Mouse (Mus musculus): ENCODE data around the gene Slc39a13. TPM values are rescaled to one million over a fixed set of nuclear protein-coding genes. Genes with fewer than 3 reads are reported as not detected.
"Not testable (repeated sequence)": the region's sequence is repeated elsewhere in the genome, so short reads cannot be mapped to it uniquely, and the experiment has no call there.

Gene Slc39a13
- polyA plus RNA-seq, 1 experiment from 2014 or later = 34.0 TPM

DNA sequence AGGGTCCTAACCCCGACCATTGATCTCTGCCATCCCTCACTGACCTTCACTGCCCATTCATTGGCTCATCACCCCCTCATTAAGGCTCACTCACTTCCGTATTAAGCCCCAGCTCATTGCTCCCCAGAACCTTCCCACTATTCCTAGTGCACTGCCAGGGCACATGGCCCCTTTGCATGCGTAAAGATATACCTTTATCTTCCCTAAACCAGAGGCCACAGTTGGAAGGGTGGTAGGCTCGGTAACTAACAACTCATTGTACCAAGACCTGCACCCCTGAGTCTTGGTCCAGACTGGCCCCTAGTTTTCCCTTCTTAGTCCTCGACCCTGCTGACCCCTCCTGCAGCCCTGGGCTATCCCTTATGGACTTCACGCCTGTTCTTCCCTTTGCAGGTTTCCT lies 43.6 kb upstream of the Slc39a13 start:
- H3K4me1 ChIP-seq (ENCODE audit: control insufficient read depth, insufficient read depth, low read length) = peaks cover 21% of the 10 kb centered on the region
- ATAC-seq (replicated peaks; ENCODE audit: insufficient number of reproducible peaks, low FRiP score, low TSS enrichment) = no peak
- no peak overlapping the region for H3K4me2 ChIP-seq
- no peak overlapping the region for H3K4me3 ChIP-seq (ENCODE audit: low read depth, low read length)
- no peaks in the 10 kb centered on the region for H3K36me3 ChIP-seq (ENCODE audit: control insufficient read depth, insufficient read depth, low read length)
- H3K9me3 ChIP-seq (replicated peaks; ENCODE audit: control insufficient read depth, low read length) = no peaks in the 10 kb centered on the region
- no peak overlapping the region for H3K27ac ChIP-seq (ENCODE audit: low read depth, low read length)
- H3K27me3 ChIP-seq (ENCODE audit: control insufficient read depth, insufficient read depth, low read length) = no peaks in the 10 kb centered on the region
- no peak overlapping the region for H3K9ac ChIP-seq (ENCODE audit: low read depth, low read length)
- WGBS (ENCODE audit: insufficient replicate concordance) = 71% methylated on average over 6 of the region's 6 CpGs

DNA sequence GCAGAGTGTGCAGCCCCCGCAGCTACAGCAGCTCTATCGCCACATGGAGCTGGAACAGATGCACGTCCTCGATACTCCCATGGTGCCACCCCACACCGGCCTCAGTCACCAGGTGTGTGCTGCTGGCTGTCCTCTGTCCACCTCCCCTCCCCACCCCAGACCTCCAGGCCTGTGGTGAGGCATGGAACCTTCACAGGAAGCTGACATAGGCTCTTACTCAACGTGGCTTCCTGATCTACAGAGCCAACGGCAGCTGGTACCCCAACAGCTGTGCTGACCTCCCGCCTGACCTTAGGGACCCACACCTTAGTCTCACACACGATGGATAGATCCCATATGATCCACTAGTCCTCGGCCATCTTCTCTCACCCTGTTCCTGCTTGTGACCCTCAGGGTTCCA lies 43.1 kb upstream of the Slc39a13 start:
- no peak for ATAC-seq (replicated peaks; ENCODE audit: insufficient number of reproducible peaks, low FRiP score, low TSS enrichment)
- 69% methylated on average over 10 of the region's 10 CpGs for WGBS (ENCODE audit: insufficient replicate concordance)
- Histone ChIP-seq H3K4me1 (ENCODE audit: control insufficient read depth, insufficient read depth, low read length) (peaks cover 21% of the 10 kb centered on the region), H3K27me3 (ENCODE audit: control insufficient read depth, insufficient read depth, low read length) (no peaks in the 10 kb centered on the region), H3K4me2 (no peak overlapping the region), H3K9me3 (replicated peaks; ENCODE audit: control insufficient read depth, low read length) (no peaks in the 10 kb centered on the region), H3K36me3 (ENCODE audit: control insufficient read depth, insufficient read depth, low read length) (no peaks in the 10 kb centered on the region), H3K9ac (ENCODE audit: low read depth, low read length) (no peak overlapping the region), H3K27ac (ENCODE audit: low read depth, low read length) (no peak overlapping the region), H3K4me3 (ENCODE audit: low read depth, low read length) (no peak overlapping the region)

DNA sequence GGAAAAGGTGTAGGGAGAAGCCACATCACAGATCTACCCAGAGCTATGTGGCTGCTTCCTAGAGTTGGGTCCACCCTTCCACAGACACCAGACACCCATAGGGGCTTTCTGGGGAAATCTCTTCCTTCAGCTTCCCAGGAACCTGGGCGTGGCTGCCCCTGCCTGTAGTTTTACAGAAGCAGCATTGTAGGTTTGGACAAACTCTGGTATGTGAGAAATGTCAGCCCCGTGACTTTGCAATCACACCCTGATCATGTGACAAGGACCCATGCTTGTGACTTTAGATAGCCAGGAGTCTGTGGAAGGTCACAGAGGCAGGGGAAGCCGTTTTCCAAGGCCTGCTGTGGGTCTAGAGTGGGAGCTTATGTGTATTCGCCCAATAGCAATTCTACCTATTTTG lies 42.3 kb upstream of the Slc39a13 start:
- H3K27me3 ChIP-seq (ENCODE audit: control insufficient read depth, insufficient read depth, low read length) = no peaks in the 10 kb centered on the region
- no peaks in the 10 kb centered on the region for H3K9me3 ChIP-seq (replicated peaks; ENCODE audit: control insufficient read depth, low read length)
- no peak overlapping the region for H3K9ac ChIP-seq (ENCODE audit: low read depth, low read length)
- peaks cover 21% of the 10 kb centered on the region for H3K4me1 ChIP-seq (ENCODE audit: control insufficient read depth, insufficient read depth, low read length)
- H3K4me2 ChIP-seq = no peak overlapping the region
- 0 out of 2 replicates have a peak overlapping the region, but pooled peaks have one; percentile 29 for H3K27ac ChIP-seq (ENCODE audit: low read depth, low read length)
- no peak for ATAC-seq (replicated peaks; ENCODE audit: insufficient number of reproducible peaks, low FRiP score, low TSS enrichment)
- 32% methylated on average over 4 of the region's 4 CpGs for WGBS (ENCODE audit: insufficient replicate concordance)
- H3K36me3 ChIP-seq (ENCODE audit: control insufficient read depth, insufficient read depth, low read length) = no peaks in the 10 kb centered on the region
- H3K4me3 ChIP-seq (ENCODE audit: low read depth, low read length) = no peak overlapping the region

DNA sequence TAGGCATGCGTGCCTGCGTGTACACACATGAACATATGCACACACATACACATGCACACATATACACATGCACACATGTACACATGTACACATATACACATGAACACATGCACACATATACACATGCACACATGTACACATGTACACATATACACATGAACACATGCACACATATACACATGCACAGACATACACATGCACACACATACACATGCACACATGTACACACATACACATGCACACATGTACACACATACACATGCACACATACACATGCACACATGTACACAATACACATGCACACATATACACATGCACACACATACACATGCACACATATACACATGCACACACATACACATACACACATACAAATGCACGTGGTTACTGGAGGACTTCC lies 41.6 kb upstream of the Slc39a13 start:
- 94% methylated on average over 3 of the region's 3 CpGs for WGBS (ENCODE audit: insufficient replicate concordance)
- not testable (repeated sequence) for H3K27ac ChIP-seq (ENCODE audit: low read depth, low read length); H3K4me3 ChIP-seq (ENCODE audit: low read depth, low read length); H3K36me3 ChIP-seq (ENCODE audit: control insufficient read depth, insufficient read depth, low read length); H3K27me3 ChIP-seq (ENCODE audit: control insufficient read depth, insufficient read depth, low read length); H3K4me2 ChIP-seq; H3K9me3 ChIP-seq (replicated peaks; ENCODE audit: control insufficient read depth, low read length); ATAC-seq (replicated peaks; ENCODE audit: insufficient number of reproducible peaks, low FRiP score, low TSS enrichment); H3K9ac ChIP-seq (ENCODE audit: low read depth, low read length)
- H3K4me1 ChIP-seq (ENCODE audit: control insufficient read depth, insufficient read depth, low read length) = peaks cover 15% of the 10 kb centered on the region

DNA sequence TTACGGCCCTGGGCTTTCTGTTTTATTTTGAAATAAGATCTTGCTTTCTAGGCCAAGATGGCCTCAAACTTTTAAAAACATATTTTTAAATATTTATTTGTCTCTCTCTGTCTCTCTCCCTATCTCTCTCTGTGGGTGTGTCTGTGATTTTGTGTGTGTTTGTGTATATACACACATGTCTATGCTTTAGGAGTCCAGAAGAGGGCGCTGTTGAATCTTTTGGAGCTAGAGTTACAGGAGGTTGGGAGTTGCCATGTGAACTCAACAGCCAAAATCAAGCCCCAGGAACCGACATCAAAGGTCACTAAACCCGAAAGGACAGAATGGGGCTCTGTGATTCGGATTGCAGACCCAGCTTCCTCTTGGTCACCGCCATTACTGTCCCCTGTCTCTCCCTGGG lies 40.2 kb upstream of the Slc39a13 start:
- Histone ChIP-seq H3K27ac (ENCODE audit: low read depth, low read length) (no peak overlapping the region), H3K36me3 (ENCODE audit: control insufficient read depth, insufficient read depth, low read length) (no peaks in the 10 kb centered on the region), H3K4me3 (ENCODE audit: low read depth, low read length) (no peak overlapping the region), H3K9me3 (replicated peaks; ENCODE audit: control insufficient read depth, low read length) (no peaks in the 10 kb centered on the region), H3K27me3 (ENCODE audit: control insufficient read depth, insufficient read depth, low read length) (no peaks in the 10 kb centered on the region), H3K4me1 (ENCODE audit: control insufficient read depth, insufficient read depth, low read length) (peaks cover 7% of the 10 kb centered on the region), H3K4me2 (no peak overlapping the region), H3K9ac (ENCODE audit: low read depth, low read length) (no peak overlapping the region)
- no peak for ATAC-seq (replicated peaks; ENCODE audit: insufficient number of reproducible peaks, low FRiP score, low TSS enrichment)
- WGBS (ENCODE audit: insufficient replicate concordance) = 73% methylated on average over 6 of the region's 6 CpGs

DNA sequence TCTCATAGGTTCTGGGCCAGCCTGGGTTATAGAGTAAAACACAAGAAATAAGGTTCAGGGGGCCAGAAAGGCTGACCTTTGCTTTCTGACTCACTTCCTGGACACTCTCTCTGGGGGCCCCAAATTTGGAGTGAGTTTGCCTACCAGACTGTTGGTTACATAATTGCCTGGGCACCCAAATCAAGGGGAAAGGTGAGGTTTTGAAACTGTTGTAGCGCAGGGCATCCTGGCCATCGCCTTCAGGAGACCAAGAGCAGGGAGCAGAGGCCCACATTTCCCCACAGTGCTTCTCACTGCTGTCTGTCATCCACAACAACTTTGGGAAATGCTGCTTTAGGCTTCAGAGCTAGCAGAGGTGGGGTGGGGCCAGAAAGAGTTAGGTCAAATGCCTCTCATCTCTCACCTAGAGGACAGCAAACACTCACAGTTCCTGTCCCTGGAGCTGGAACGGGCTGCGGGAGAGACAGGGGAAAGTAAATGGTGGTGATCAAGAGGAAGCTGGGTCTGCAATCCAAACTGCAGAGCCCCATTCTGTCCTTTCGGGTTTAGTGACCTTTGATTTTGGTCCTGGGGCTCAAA lies 39.7 kb upstream of the Slc39a13 start:
- Histone ChIP-seq H3K4me1 (ENCODE audit: control insufficient read depth, insufficient read depth, low read length) (peaks cover 7% of the 10 kb centered on the region), H3K9me3 (replicated peaks; ENCODE audit: control insufficient read depth, low read length) (no peaks in the 10 kb centered on the region), H3K4me3 (ENCODE audit: low read depth, low read length) (no peak overlapping the region), H3K27me3 (ENCODE audit: control insufficient read depth, insufficient read depth, low read length) (no peaks in the 10 kb centered on the region), H3K36me3 (ENCODE audit: control insufficient read depth, insufficient read depth, low read length) (no peaks in the 10 kb centered on the region), H3K4me2 (no peak overlapping the region), H3K27ac (ENCODE audit: low read depth, low read length) (no peak overlapping the region), H3K9ac (ENCODE audit: low read depth, low read length) (no peak overlapping the region)
- 88% methylated on average over 5 of the region's 5 CpGs for whole genome bisulfite sequencing (ENCODE audit: insufficient replicate concordance)
- ATAC-seq (replicated peaks; ENCODE audit: insufficient number of reproducible peaks, low FRiP score, low TSS enrichment) = no peak

DNA sequence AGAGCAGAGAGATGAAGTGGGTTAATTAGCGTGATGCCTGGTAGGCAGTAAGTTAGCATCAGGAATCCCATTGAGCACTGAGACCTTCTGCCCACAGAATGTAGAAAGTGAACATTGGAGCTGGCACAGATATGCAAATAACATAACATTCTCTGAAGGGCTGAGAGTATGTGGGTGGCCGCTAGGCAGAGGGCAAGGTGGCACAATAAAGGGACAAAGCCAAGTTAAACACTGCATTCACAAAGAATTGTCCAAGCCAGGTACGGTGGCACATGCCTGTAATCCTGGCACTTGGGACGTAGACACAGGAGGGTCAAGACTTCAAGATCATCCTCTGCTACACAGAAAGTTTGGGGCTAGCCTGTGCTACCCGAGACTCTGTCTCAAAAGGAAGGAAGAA lies 39.0 kb upstream of the Slc39a13 start:
- H3K9ac ChIP-seq (ENCODE audit: low read depth, low read length) = no peak overlapping the region
- no peaks in the 10 kb centered on the region for H3K36me3 ChIP-seq (ENCODE audit: control insufficient read depth, insufficient read depth, low read length)
- no peak overlapping the region for H3K27ac ChIP-seq (ENCODE audit: low read depth, low read length)
- WGBS (ENCODE audit: insufficient replicate concordance) = 81% methylated on average over 5 of the region's 5 CpGs
- H3K4me2 ChIP-seq = no peak overlapping the region
- ATAC-seq (replicated peaks; ENCODE audit: insufficient number of reproducible peaks, low FRiP score, low TSS enrichment) = no peak
- H3K4me3 ChIP-seq (ENCODE audit: low read depth, low read length) = no peak overlapping the region
- H3K27me3 ChIP-seq (ENCODE audit: control insufficient read depth, insufficient read depth, low read length) = no peaks in the 10 kb centered on the region
- no peaks in the 10 kb centered on the region for H3K9me3 ChIP-seq (replicated peaks; ENCODE audit: control insufficient read depth, low read length)
- peaks cover 7% of the 10 kb centered on the region for H3K4me1 ChIP-seq (ENCODE audit: control insufficient read depth, insufficient read depth, low read length)

- H3K27me3 ChIP-seq (ENCODE audit: control insufficient read depth, insufficient read depth, low read length) = no peaks in the 10 kb centered on the region
- WGBS (ENCODE audit: insufficient replicate concordance) = 52% methylated on average over 3 of the region's 3 CpGs
- no peak for ATAC-seq (replicated peaks; ENCODE audit: insufficient number of reproducible peaks, low FRiP score, low TSS enrichment)
- no peak overlapping the region for H3K9ac ChIP-seq (ENCODE audit: low read depth, low read length)
- no peak overlapping the region for H3K4me2 ChIP-seq
- peaks cover 7% of the 10 kb centered on the region for H3K4me1 ChIP-seq (ENCODE audit: control insufficient read depth, insufficient read depth, low read length)
- no peak overlapping the region for H3K27ac ChIP-seq (ENCODE audit: low read depth, low read length)
- H3K36me3 ChIP-seq (ENCODE audit: control insufficient read depth, insufficient read depth, low read length) = no peaks in the 10 kb centered on the region
- no peaks in the 10 kb centered on the region for H3K9me3 ChIP-seq (replicated peaks; ENCODE audit: control insufficient read depth, low read length)
- no peak overlapping the region for H3K4me3 ChIP-seq (ENCODE audit: low read depth, low read length)
These were observed 37.9 kb upstream of the Slc39a13 start for GRCm38 (mm10) chr2:91108156-91108555.

- no peaks in the 10 kb centered on the region for H3K27me3 ChIP-seq (ENCODE audit: control insufficient read depth, insufficient read depth, low read length)
- no peak overlapping the region for H3K4me2 ChIP-seq
- peak; percentile 74; the same call in 1 of the 2 replicates for ATAC-seq (replicated peaks; ENCODE audit: insufficient number of reproducible peaks, low FRiP score, low TSS enrichment)
- H3K9me3 ChIP-seq (replicated peaks; ENCODE audit: control insufficient read depth, low read length) = no peaks in the 10 kb centered on the region
- H3K9ac ChIP-seq (ENCODE audit: low read depth, low read length) = 0 out of 2 replicates have a peak overlapping the region, but pooled peaks have one; percentile 34
- no peak overlapping the region for H3K27ac ChIP-seq (ENCODE audit: low read depth, low read length)
- WGBS (ENCODE audit: insufficient replicate concordance) = 7% methylated on average over 7 of the region's 7 CpGs
- H3K4me1 ChIP-seq (ENCODE audit: control insufficient read depth, insufficient read depth, low read length) = peaks cover 7% of the 10 kb centered on the region
- no peak overlapping the region for H3K4me3 ChIP-seq (ENCODE audit: low read depth, low read length)
- H3K36me3 ChIP-seq (ENCODE audit: control insufficient read depth, insufficient read depth, low read length) = no peaks in the 10 kb centered on the region
These were observed 31.0 kb upstream of the Slc39a13 start for GRCm38 (mm10) chr2:91101124-91101740.

All from heart, embryonic 11.5 days (tissue).